Mouse (Mus musculus) ovary, postnatal 14 days (tissue): ENCODE results near the gene D3Ertd254e.

Experiments
- DNase-seq: peaks from one replicate; pipeline ENCODE4 v3.0.0; 2022; ENCODE audit warnings: low spot score

Gene D3Ertd254e

DNA sequence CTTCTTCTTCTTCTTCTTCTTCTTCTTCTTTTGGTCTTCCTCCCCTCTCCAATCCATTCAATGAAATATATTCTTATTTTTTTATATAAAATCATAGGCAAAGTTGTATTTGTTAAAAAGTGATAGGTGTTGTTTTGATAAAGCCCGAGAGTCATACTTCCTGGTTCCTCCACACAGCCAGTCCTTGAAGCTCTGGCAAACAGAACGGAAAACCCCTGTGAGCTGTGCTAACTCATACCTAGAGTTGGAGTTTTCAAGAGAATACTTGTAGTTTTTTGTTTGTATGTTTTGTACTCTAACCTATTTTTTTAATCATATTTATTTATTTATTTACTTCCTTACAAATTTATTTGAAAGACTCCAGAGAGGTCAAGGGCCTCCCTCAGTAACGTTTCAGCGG is 61.9 kb downstream of the D3Ertd254e start:
- DNase-seq = no peak
